ENCODE assay signal across 12 mouse cellular contexts in the genomic region with DNA sequence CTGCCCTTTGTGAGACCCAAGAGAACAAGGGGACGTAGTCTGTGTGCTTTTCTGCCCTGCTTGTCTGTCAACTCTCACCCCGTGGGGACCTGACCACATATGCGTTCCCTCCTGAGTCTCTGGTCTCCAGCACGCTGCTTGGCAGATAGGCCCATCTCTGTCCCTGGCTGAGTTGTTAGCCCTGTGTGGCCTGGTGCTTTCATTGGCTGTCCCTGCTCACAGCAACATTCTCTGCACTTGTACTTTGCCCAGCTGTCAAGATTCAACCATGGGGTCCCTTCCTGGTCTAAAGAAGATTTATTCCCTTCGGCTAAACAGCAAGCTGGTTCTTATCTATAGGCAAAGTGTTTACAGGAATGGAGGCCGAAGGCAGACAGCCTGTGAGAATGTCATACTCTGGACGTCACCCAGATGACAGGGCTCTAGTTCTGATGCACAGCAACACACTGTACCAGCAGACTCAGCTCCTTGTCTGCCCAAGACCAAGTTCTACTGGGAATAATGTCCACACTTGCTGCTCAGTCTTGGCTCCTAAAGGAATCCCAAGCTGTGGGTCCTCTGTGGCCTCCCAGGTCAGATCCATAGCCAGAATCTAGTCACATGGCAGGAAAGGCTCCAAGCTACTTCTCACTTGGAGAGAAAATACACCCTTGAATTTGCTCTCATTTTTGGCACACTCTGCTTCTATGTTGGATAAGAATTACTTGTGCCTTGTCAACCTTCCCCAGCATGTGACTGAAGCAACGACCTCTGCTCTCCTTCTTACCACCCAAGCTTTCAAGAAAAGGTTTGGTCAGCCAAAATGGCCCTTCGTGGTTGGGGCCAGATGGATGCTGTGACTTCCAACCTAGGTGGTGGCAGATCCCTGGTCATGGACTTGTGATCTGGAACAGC. TPM values are rescaled to one million over a fixed set of nuclear protein-coding genes. Genes with fewer than 3 reads are reported as not detected.
DNase-seq lines count a peak whose midpoint lies in the region; ATAC-seq and TF ChIP-seq lines count a peak whose summit lies in the region.
"Had no signal": no experiment of that assay in that cellular context is flagged by ENCODE, and none has a peak within 500 bp of the region (broad histone marks: within the 10 kb centered on the region; RNA-seq: fewer than 3 reads in every experiment).

No protein-coding gene starts in this region.

- TF ChIP-seq CTCF in lung, embryonic 14.5 days (IDR thresholded peaks at IDR 0.05; ENCODE audit: low read depth): no peak

- peak; percentile 44; the same call in 1 of the 2 replicates for ATAC-seq in heart, embryonic 14.5 days (ENCODE audit: insufficient number of reproducible peaks, insufficient read depth, low FRiP score, low read depth)
- ATAC-seq in lung, embryonic 14.5 days (ENCODE audit: insufficient read depth): peak; percentile 90
- ATAC-seq in midbrain, embryonic 14.5 days (ENCODE audit: low FRiP score, low TSS enrichment): no peak

- no peak overlapping the region for H3K9ac ChIP-seq in heart, embryonic 14.5 days (ENCODE audit: low read length)
- no peak overlapping the region for H3K9ac ChIP-seq in lung, embryonic 14.5 days
- no peak overlapping the region for H3K9ac ChIP-seq in midbrain, embryonic 14.5 days (replicated peaks; ENCODE audit: low read length)
- H3K9ac ChIP-seq: hindbrain, embryonic 12.5 days had no signal

- H3K9me3 ChIP-seq in heart, embryonic 14.5 days (ENCODE audit: control insufficient read depth, low read length): no peaks in the 10 kb centered on the region
- no peaks in the 10 kb centered on the region for H3K9me3 ChIP-seq in lung, embryonic 14.5 days (ENCODE audit: low read depth, low read length)
- H3K9me3 ChIP-seq in midbrain, embryonic 14.5 days (ENCODE audit: control insufficient read depth, low read length): no peaks in the 10 kb centered on the region; the same call in 1 of the 2 replicates
- H3K9me3 ChIP-seq: hindbrain, embryonic 12.5 days had no signal

- H3K27ac ChIP-seq in heart, embryonic 14.5 days (replicated peaks in 1 of 2; ENCODE audit: control insufficient read depth in 1 of 2, insufficient read depth in 1 of 2, low read depth in 2 of 2, low read length in 2 of 2): peak overlapping the region in 1 of 2 experiments; percentile 37; a peak in 2 of 4 replicates
- peak overlapping the region; percentile 46; the same call in 1 of the 2 replicates for H3K27ac ChIP-seq in lung, embryonic 14.5 days (ENCODE audit: low read depth)
- no peak overlapping the region for H3K27ac ChIP-seq in midbrain, embryonic 14.5 days (replicated peaks; ENCODE audit: low read depth, low read length)
- H3K27ac ChIP-seq: hindbrain, embryonic 12.5 days had no signal

- intact Hi-C loops in left cerebral cortex, postnatal 14 days (cut with DNase I): no loop called here

- H3K4me3 ChIP-seq in heart, embryonic 14.5 days (ENCODE audit: control insufficient read depth in 1 of 2, insufficient read depth in 1 of 2, low read depth in 1 of 2, low read length in 2 of 2): no peak overlapping the region
- H3K4me3 ChIP-seq in lung, embryonic 14.5 days (ENCODE audit: low read depth, low read length): no peak overlapping the region
- H3K4me3 ChIP-seq in midbrain, embryonic 14.5 days (replicated peaks; ENCODE audit: low read depth, low read length): no peak overlapping the region
- H3K4me3 ChIP-seq: hindbrain, embryonic 12.5 days had no signal

- H3K27me3 ChIP-seq in heart, embryonic 14.5 days (ENCODE audit: control insufficient read depth, insufficient read depth, low read length): no peaks in the 10 kb centered on the region
- no peaks in the 10 kb centered on the region for H3K27me3 ChIP-seq in lung, embryonic 14.5 days (ENCODE audit: insufficient read depth, low read length)
- H3K27me3 ChIP-seq in midbrain, embryonic 14.5 days (ENCODE audit: control insufficient read depth, insufficient read depth, low read length): no peaks in the 10 kb centered on the region
- H3K27me3 ChIP-seq: hindbrain, embryonic 12.5 days had no signal

- no peak overlapping the region for H3K4me2 ChIP-seq in heart, embryonic 14.5 days (ENCODE audit: low read length)
- H3K4me2 ChIP-seq in lung, embryonic 14.5 days: no peak overlapping the region
- no peak overlapping the region for H3K4me2 ChIP-seq in midbrain, embryonic 14.5 days (ENCODE audit: low read length)
- H3K4me2 ChIP-seq: hindbrain, embryonic 12.5 days had no signal

- H3K4me1 ChIP-seq in heart, embryonic 14.5 days (ENCODE audit: control insufficient read depth in 2 of 2, insufficient read depth in 2 of 2, low read length in 2 of 2): peaks cover 21 to 27% of the 10 kb centered on the region in 2 experiments
- peaks cover 6% of the 10 kb centered on the region for H3K4me1 ChIP-seq in lung, embryonic 14.5 days (ENCODE audit: insufficient read depth)
- H3K4me1 ChIP-seq in midbrain, embryonic 14.5 days (ENCODE audit: control insufficient read depth, insufficient read depth, low read length): no peaks in the 10 kb centered on the region
- H3K4me1 ChIP-seq: hindbrain, embryonic 12.5 days had no signal

- DNase-seq in adrenal gland, postnatal 14 days: peak; percentile 48
- DNase-seq in adrenal gland, adult 18-20 months (ENCODE audit: low spot score in 2 of 2): no peak
- DNase-seq in 3T3-L1 (ENCODE audit: low read depth, low spot score): peak; percentile 80
- peak; percentile 73 for DNase-seq in lung, embryonic 14.5 days
- no peak for DNase-seq in midbrain, embryonic 14.5 days
- no peak for DNase-seq in left cerebral cortex, postnatal 14 days (ENCODE audit: low spot score in 2 of 2)
- no peak for DNase-seq in cerebellum, adult 11-12 months
- DNase-seq: B cell, adult 2 months; cerebellum, postnatal 14 days; liver had no signal

- WGBS in heart, embryonic 14.5 days: 25% methylated on average over 9 of the region's 9 CpGs
- WGBS in lung, embryonic 14.5 days: 29% methylated on average over 9 of the region's 9 CpGs
- WGBS in midbrain, embryonic 14.5 days: 83% methylated on average over 9 of the region's 9 CpGs

- H3K36me3 ChIP-seq in heart, embryonic 14.5 days (ENCODE audit: control insufficient read depth, insufficient read depth, low read length): no peaks in the 10 kb centered on the region
- no peaks in the 10 kb centered on the region for H3K36me3 ChIP-seq in lung, embryonic 14.5 days (ENCODE audit: insufficient read depth)
- H3K36me3 ChIP-seq in midbrain, embryonic 14.5 days (ENCODE audit: control insufficient read depth, insufficient read depth, low read length): no peaks in the 10 kb centered on the region
- H3K36me3 ChIP-seq: hindbrain, embryonic 12.5 days had no signal

RNA-seq across cellular contexts. Expression of a gene that starts 55.8 kb away (rescaled TPM):
- total RNA-seq in adrenal gland, postnatal 14 days (2021): 1.7 and 2.3 TPM in 2 replicates
- 1 to 10 TPM; 1.7 to 4.0 TPM for total RNA-seq in adrenal gland, adult 18-20 months (2021)
- polyA plus RNA-seq in heart, embryonic 14.5 days (2014; fragmentation: Nextera tagmentation; extraction: Ambion mirVana): 1.6 and 2.7 TPM in 2 replicates
- 12.8 and 12.9 TPM in 2 replicates for polyA plus RNA-seq in lung, embryonic 14.5 days (2014; fragmentation: Nextera tagmentation; extraction: Ambion mirVana)
- polyA plus RNA-seq in midbrain, embryonic 14.5 days (2014; fragmentation: Nextera tagmentation; extraction: Ambion mirVana): 1.4 and 1.6 TPM in 2 replicates
- 1 to 10 TPM; 1.0 to 1.5 TPM for total RNA-seq in left cerebral cortex, postnatal 14 days (2021)

Comparison
In these comparisons a context has a peak if more than half of its experiments do, and no peak if none do; other contexts are left out.
1. DNase-seq: peak in adrenal gland, postnatal 14 days (single experiment), 3T3-L1 (single experiment) and lung, embryonic 14.5 days (single experiment); none in adrenal gland, adult 18-20 months (0 of 2), midbrain, embryonic 14.5 days (single experiment), left cerebral cortex, postnatal 14 days (0 of 2) and cerebellum, adult 11-12 months (single experiment).